Mouse (Mus musculus) layer of hippocampus, adult 18-20 months (tissue): Measurements from ENCODE around the gene Zfp229. TPM values are rescaled to one million over a fixed set of nuclear protein-coding genes. Genes with fewer than 3 reads are reported as not detected.
"Not testable (repeated sequence)": the region's sequence is repeated elsewhere in the genome, so short reads cannot be mapped to it uniquely, and the experiment has no call there.

Experiments used
- DNase-seq, 2 experiments: peaks; one replicate each; pipeline ENCODE4 v3.0.0; 2022; ENCODE audit warnings: low spot score in 2 of 2
- long read RNA-seq: library from polyadenylated mRNA; stranded (forward); transcript quantifications from one replicate; pipeline ENCODE4 v2.0.0, GENCODE M21; 2021
- total RNA-seq, 2 experiments: library from RNA; stranded (reverse); gene quantifications; 2 replicates each; pipeline ENCODE4 v1.2.3; 2021

The Zfp229 gene
- 1 to 10 TPM; 3.8 to 3.9 TPM for total RNA-seq
- long read RNA-seq, partial matches to known transcripts, result 0 of 1 reads
- long read RNA-seq, other reads (novel, unspliced or antisense), result 1 of 1 reads

DNA sequence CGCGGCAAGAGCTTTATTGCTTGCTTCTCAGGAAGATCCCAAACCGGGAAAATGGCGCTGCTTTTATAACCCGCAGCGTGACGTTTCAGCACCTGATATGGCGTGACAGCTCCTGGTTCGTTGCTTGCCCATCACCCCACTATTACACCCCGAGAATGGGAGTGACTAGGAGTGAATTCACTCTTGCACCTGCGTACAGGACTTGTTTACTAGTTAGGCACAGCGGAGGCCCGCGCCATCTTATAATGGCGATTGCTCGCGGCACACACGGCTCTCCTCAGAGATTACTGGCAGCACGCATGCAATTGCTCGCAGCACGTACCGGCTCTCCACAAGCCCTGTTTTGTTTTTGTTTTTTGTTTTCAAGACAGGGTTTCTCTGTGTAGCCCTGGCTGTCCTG lies at the start of gene Zfp229:
Gene Zfp229 (plus strand): TSS at position 301 of the 400 bp plus-strand sequence.
- not testable (repeated sequence) for DNase-seq

DNA sequence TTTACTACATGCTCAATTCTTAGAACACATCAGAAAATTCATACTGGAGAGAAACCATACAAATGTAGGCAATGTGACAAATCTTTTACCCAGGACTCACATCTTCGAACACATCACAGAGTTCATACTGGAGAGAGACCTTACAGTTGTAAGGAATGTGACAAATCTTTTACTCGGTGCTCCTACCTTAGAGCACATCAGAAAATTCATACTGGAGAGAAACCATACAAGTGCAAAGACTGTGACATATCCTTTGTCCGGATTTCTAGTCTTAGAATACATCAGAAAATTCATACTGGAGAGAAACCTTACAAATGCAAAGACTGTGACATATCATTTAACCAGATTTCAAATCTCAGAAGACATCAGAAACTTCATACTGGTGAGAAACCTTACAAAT lies 39.0 kb upstream of the Zfp229 start, which contains the start of gene Gm10226:
Gene Gm10226 (plus strand): TSS at position 301 of the 400 bp plus-strand sequence.
- DNase-seq, result no peak

DNA sequence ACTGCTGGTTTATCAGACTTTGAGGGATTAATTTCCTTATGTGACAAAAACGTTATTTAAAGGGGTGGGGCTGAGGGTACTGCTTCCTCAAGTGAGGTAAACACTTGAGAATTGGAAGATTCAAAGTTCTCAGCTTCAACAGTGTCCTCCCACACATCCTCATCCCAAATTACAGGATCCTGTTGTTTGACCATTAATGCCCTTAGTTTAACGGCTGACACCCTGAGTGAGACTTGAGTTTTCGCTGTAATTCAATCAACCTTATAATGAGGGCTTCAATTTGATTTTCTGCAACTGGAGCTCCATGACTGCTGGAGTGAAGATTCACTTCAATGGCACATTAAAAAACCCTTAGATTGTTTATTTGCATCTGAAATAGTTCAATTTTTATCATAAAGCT lies 37.3 kb upstream of the Zfp229 start:
- DNase-seq, result no peak

DNA sequence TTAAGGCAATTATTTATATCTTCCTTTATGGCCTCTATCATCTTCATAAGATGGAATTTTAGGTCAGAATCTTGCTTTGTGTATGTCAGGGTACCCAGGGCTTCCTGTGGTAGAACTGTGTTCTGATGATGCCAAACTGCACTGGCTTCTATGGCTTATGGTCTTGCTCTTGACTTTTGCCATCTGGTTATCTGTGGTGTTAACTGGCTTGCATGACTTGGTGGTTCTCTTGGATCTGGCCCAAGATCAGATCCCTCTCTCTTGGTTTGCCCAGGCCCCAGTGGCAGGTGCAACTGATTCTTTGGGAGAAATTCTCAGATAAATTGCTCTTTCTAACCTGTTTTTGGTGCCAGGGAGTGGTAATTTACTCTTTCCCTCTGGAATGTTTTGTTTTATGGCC lies 34.5 kb upstream of the Zfp229 start:
- DNase-seq, result no peak

DNA sequence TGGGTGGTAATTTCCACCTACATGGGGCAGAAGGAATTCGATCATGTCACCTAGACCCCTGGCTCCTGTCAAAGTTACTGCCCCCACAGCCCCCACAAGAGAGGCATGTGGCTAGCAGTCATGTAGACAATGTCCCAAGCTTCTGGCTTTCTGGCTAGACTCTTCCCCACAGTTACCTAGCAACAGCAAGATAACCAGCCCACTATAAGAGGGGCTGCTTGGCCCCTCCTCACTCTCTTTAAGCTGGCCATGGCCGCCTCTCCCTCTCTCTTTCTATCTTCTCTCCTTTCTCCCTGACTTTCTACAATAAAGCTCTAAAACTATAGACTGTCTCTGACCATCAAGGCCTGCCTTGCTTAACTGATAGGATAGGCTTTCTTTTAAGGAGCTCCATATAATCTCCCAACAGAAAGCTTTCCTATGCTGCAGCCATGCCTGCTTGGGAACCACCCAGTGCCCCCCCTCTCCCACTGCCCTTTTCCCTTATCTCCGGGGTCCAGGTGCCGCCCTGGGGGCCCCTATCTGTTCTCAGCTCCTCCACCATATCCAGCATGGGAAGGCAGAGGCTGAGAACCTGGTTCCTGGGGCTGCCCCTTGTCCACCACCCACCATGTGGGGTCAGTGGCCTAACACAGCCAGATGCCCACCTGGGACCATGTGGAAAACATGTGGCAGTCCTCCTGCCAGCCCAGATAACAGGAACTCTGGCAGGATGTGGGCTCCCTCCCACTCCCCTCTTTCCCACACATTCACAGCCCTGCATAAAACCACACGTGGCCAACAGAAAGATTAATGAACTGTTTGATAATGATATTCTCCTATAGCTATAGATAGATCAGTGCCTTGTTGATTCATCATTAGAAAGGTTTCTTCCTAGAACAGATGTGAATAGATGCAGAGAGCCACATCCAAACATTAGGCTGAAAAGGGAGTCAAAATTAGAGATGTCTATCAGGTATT lies 28.0 kb upstream of the Zfp229 start:
- no peak for DNase-seq

DNA sequence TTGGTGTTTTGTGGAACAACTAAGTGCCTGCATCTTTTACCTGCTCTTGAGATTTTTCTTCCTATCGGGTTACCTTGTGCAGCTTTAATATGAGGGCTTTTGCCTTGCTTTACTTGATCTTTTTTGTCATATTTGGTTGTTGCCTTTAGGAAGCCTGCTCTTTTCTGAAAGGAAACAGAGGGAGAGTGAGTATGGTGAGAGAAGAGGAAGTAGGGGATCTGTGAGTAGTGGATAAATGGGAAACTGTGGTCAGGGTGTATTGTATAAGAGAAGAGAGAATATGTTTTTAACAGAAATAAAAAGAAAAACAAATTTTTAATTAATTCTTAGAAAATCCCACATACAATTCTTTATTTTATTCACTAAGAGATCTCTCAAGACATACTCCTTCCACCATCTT lies 27.2 kb upstream of the Zfp229 start:
- no peak for DNase-seq

DNA sequence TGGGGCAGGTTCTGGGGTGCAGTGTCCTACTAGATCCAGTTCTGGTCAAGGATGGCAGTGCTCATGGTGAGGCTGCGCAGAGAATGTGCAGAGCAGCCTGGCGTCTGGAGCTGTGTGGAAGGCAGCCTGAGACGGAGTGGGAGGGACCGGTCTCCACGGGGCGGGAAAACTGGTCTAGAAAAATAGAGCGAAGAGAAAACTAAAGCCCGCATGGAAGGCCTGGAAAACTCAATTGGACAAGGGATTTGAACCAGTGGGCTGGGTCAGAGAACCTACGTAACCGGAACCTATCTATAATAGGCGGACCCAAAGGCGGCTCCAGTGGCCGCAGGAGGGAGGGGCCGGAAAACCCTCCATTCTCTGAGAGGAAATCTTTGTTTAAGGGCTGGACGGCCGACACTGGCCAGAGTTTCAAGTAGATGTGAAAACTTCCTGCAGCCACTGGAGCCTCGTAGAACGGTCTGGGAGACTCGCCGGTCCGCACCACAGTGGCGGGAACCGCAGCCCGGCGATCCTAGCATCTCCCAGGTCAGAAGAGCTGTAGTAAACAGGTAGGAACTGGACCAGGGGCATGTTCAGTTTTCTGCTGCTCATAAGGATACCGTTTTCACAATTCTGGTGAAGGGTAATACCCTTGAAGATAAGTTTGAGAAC lies 23.1 kb upstream of the Zfp229 start, which contains the start of gene Zfp760:
Gene Zfp760 (plus strand): TSS at position 399 of the 654 bp plus-strand sequence.
- DNase-seq, result peak; percentile 72 to 87

DNA sequence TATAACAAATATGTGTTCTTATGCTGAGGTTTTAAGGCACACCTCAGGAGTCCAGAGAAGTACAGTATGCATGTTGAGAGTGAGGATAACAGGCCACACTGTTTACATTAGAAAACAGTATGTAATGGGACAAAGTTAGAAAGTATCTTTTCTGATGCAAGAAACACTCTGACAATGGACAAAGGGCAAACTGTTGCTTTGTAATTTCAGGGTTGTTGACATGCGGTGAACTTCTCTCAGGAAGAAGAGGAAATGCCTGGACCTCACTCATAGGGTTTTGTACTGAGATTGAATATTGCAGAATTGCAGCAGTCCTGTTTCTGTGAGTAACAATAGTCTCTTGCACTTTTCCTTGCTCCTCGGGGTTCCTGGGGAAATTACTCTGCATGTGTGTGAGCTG lies 22.2 kb upstream of the Zfp229 start:
- DNase-seq, result no peak

DNA sequence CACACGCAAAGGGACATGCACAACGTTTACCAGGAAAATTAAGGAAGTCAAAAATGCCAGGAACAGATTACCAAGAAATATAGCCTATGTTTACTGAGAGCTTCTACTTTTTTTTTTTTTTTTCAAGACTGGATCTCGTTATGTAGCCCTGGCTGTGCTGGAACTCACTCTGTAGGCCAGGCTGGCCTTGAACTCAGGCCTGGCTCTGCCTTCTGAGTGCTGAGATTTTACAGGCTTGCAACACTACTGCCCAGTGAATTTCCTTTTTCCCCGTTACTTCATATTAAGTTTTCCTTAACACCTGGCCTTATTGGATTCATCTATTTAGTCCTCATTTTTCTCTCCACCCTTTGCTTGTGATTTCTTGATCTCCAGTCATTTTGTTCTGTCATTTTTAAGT lies 2.5 kb downstream of the Zfp229 start:
- DNase-seq, result no peak

DNA sequence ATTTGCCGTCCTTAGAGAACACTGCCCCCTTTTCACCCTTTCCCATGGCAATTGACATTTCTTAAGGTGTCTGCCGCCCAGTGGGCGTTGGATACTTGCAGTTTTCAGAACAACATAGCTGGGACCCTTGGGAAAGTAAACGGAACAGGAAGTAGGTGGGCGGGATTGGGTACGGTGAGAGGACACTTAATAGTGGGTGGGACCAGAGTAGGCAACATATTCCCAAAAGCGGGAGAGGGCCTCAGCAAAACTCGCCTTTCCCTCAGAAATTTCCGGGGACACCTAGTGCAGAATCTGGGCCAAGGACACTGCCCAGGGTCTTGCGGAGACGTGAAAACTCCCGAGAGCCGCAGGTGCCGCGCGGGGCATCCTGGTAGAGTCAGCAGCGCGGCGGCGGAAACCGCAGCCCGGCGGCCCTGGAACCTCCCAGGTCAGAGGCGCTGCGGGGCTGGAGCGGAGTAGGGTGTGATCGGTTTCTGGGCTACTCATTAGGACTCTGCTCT lies 3.0 kb downstream of the Zfp229 start:
- DNase-seq, result peak; percentile 32 to 70

DNA sequence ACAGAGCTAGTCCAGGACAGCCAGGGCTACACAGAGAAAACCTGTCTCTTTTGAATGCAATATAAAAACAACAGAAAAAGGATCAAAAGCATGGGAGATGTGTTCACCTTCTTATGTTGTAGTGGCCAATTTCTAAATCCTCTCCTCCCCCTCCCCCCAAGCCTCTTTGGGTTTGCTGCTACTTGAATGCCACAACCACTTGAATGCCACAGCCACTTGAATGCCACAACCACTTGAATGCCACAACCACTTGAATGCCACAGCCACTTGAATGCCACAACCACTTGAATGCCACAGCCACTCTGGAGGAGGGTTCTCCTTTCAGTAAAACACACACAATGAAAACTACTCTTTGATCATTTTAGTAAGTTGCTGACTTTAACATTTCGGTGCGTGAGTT lies 22.2 kb downstream of the Zfp229 start:
- no peak for DNase-seq

DNA sequence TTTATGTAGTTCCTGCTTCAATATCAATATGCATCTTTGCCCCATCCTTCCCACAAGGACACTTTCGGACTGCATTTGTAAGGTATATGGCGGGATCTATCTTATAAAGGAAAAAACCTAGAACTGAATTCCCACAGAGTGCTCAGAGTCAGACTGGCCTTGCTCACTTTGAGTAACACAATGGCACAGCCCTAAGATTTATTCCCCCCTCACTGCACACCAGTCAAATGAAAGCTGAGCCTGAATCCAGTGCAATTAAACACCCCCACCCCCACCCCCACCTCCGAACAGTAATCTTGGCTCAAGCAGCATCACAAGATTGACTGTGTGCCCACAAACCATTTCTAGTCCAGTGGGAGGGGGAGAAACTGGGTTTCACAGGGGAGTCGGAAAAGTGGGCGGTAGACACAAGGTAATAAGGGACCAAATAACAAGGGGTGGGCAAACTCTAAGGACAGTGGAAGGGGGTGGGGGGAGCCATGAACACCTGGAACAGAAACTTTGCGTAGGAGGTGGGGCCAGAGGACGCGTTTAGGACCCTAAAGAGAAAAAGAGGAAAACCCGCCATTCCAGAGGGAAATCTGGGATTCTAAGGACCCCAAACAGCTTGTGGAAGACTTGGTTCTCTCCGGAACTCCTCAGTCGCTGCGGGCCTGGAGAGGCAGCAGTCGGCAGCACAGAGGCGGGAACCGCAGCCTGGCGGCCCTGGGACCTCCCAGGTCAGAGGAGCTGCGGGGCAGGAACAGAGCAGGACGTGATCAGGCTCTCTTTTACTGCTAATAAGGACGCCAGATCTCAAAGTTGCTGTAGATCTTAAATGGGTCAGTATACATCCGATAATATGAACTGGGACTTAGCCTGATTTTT lies 23.0 kb downstream of the Zfp229 start:
- DNase-seq, result no peak

DNA sequence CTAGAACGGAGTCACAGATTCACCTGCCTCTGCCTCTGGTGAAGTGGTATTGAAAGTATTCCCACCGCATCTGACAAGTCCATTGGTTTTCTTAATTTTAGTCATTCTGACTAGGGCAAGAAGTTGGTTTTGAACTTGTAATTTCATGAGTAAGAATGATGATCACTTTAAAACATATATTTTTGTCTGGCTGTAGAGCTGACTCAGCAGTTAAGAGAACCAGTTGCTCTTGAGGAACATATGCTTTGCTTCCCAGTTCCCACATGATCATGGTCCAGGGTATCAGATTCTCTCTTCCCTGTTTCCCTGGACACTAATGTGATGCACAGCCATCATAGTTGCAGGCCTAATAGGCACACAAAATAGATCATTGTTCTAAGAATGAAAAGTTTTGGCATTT lies 39.7 kb downstream of the Zfp229 start:
- no peak for DNase-seq

DNA sequence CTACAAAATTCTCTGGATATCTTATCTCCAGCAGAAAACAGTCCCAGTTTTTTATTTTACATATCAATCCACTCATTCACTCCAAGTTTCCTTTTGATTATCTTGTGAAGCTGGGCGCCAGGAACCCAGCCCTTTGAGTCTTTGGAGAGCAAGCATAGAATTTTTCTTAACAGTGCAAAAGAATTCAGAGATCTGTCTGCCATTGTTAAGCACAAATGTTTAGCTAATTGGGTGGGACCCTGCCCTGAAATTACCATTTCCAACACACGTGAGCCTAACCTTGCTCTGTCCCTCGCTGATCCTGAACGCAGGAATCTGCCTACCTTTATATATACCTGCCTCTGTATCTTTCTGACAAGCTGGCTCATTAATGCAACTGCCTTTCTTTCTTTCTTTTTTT lies 61.7 kb downstream of the Zfp229 start:
- no peak for DNase-seq

DNA sequence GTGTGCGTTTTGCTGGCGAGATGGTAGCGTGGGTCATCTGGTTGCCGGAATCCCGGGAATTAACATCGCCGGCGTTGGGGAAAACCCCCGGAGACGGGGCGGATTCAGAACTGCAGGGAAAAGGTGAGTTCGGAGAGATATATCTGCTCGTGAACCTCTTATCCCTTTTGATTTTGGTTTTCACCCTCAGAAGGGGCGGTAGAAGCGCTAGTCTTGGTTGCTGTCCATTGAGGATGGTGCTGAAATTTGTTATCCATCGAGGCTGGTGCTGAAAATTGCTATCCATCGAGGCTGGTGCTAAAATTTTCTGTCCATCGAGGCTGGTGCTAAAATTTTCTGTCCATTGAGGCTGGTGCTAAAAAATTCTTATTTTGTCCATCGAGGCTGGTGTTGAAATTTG lies 70.8 kb downstream of the Zfp229 start:
- not testable (repeated sequence) for DNase-seq

Other genes starting within 250 kb of the Zfp229 start
- 1 to 10 TPM; 4.6 to 4.8 TPM for gene Zfp53, start 241.8 kb upstream of the Zfp229 start, total RNA-seq
- 1 to 10 TPM; 8.0 TPM for gene Zfp52, start 195.3 kb upstream of the Zfp229 start, total RNA-seq
- gene Zfp948, start 163.8 kb upstream of the Zfp229 start, total RNA-seq, result 10 to 100 TPM; 11.4 to 13.1 TPM
- 10 to 100 TPM in 1 of 2 experiments, 1 to 10 TPM in 1; 9.4 to 11.6 TPM for gene Zfp983, start 80.2 kb upstream of the Zfp229 start, total RNA-seq
- gene Gm10226, start 38.9 kb upstream of the Zfp229 start, total RNA-seq, result 1 to 10 TPM; 2.1 to 5.4 TPM
- gene Zfp760, start 23.1 kb upstream of the Zfp229 start, total RNA-seq, result 1 to 10 TPM; 7.3 to 8.6 TPM
- under 1 TPM; 0.38 to 0.54 TPM for gene Zfp820, start 115.0 kb downstream of the Zfp229 start, total RNA-seq
- gene Zfp995, start 179.1 kb downstream of the Zfp229 start, total RNA-seq, result 1 to 10 TPM; 4.3 to 4.9 TPM
- 10 to 100 TPM; 14.6 to 14.8 TPM for gene Zfp942, start 231.7 kb downstream of the Zfp229 start, total RNA-seq
- gene Zfp943, start 231.8 kb downstream of the Zfp229 start, total RNA-seq, result 10 to 100 TPM; 20.7 to 21.2 TPM